Mouse (Mus musculus): ENCODE data around the gene Luzp2. TPM values are rescaled to one million over a fixed set of nuclear protein-coding genes. Genes with fewer than 3 reads are reported as not detected.
"Not testable (repeated sequence)": the region's sequence is repeated elsewhere in the genome, so short reads cannot be mapped to it uniquely, and the experiment has no call there.

The Luzp2 gene
- total RNA-seq, 2 experiments from 2014 or later: 0.59 to 0.68 TPM

- no peak for DNase-seq
These were observed 174.0 kb downstream of the Luzp2 start for GRCm38 (mm10) chr7:55009173-55009771.

- not testable (repeated sequence) for DNase-seq
These were observed 298.6 kb downstream of the Luzp2 start for GRCm38 (mm10) chr7:55133850-55134249.

- no peak for DNase-seq
These were observed 353.6 kb downstream of the Luzp2 start for GRCm38 (mm10) chr7:55188927-55189326.

- no peak for DNase-seq
These were observed 354.2 kb downstream of the Luzp2 start for GRCm38 (mm10) chr7:55189496-55189895.

- no peak for DNase-seq
These were observed 355.4 kb downstream of the Luzp2 start for GRCm38 (mm10) chr7:55190655-55191054.

- DNase-seq: no peak
These were observed 363.5 kb downstream of the Luzp2 start for GRCm38 (mm10) chr7:55198806-55199205.

- DNase-seq: no peak
These were observed 387.7 kb downstream of the Luzp2 start for GRCm38 (mm10) chr7:55222997-55223396.

- no peak for DNase-seq
These were observed 394.1 kb downstream of the Luzp2 start for GRCm38 (mm10) chr7:55229407-55229806.
